Mouse (Mus musculus): ENCODE measurements at regions not wholly inside any gene's neighbourhood (a gene's known extent, or its start where the extent isn't known, plus 50 kb on each side); places are given as distances from the start of the nearest gene placed in this dataset. TPM values are rescaled to one million over a fixed set of nuclear protein-coding genes. Genes with fewer than 3 reads are reported as not detected.

Small RNAs in the stretch of these regions (microRNA-seq; reads per million reads assigned to microRNA genes)
- gene Gm44326 (not detected), gene Mir5099 (10.4 reads per million, percentile 30 among the genes with 10 or more reads in this experiment)

All from left cerebral cortex, postnatal 36 days (tissue).